Mouse (Mus musculus) NIH3T3 (cell line): ENCODE data around the gene Arl2bp.

Experiments used
- DNase-seq: peaks from one replicate; pipeline ENCODE4 v3.0.0-alpha.2; 2012; ENCODE audit warnings: low read depth

Arl2bp gene

GRCm38 (mm10) chr8:94695341-94695993, 29.1 kb downstream of the Arl2bp start:
- DNase-seq, result no peak

GRCm38 (mm10) chr8:94695994-94696384, 29.6 kb downstream of the Arl2bp start, which contains the start of gene Pllp:
Gene Pllp (minus strand): TSS chr8:94696278.
- no peak for DNase-seq

- DNase-seq, result no peak
Observed at GRCm38 (mm10) chr8:94696566-94696965, 30.2 kb downstream of the Arl2bp start.

GRCm38 (mm10) chr8:94697956-94698355, 31.6 kb downstream of the Arl2bp start:
- DNase-seq, result no peak

GRCm38 (mm10) chr8:94699366-94699765, 33.0 kb downstream of the Arl2bp start:
- no peak for DNase-seq

- no peak for DNase-seq
Observed at GRCm38 (mm10) chr8:94700421-94700935, 34.1 kb downstream of the Arl2bp start.

GRCm38 (mm10) chr8:94702156-94702555, 35.8 kb downstream of the Arl2bp start:
- DNase-seq, result no peak

GRCm38 (mm10) chr8:94702844-94703813, 36.7 kb downstream of the Arl2bp start:
- peak; percentile 91 for DNase-seq

- DNase-seq, result peak; percentile 99
Observed at GRCm38 (mm10) chr8:94703972-94704668, 37.7 kb downstream of the Arl2bp start.

- no peak for DNase-seq
Observed at GRCm38 (mm10) chr8:94704669-94704984, 38.2 kb downstream of the Arl2bp start.

GRCm38 (mm10) chr8:94705581-94706245, 39.3 kb downstream of the Arl2bp start:
- no peak for DNase-seq

- DNase-seq, result peak; percentile 43
Observed at GRCm38 (mm10) chr8:94706732-94707395, 40.5 kb downstream of the Arl2bp start.

GRCm38 (mm10) chr8:94710336-94710735, 43.9 kb downstream of the Arl2bp start:
- no peak for DNase-seq

- DNase-seq, result peak; percentile 63
Observed at GRCm38 (mm10) chr8:94711160-94711718, 44.8 kb downstream of the Arl2bp start.

GRCm38 (mm10) chr8:94714556-94714955, 48.2 kb downstream of the Arl2bp start:
- peak; percentile 46 for DNase-seq

- DNase-seq, result no peak
Observed at GRCm38 (mm10) chr8:94715871-94716270, 49.5 kb downstream of the Arl2bp start.

GRCm38 (mm10) chr8:94716841-94717240, 50.4 kb downstream of the Arl2bp start:
- DNase-seq, result no peak
